Comparison of ENCODE assay signal across 8 mouse cellular contexts in the genomic region with DNA sequence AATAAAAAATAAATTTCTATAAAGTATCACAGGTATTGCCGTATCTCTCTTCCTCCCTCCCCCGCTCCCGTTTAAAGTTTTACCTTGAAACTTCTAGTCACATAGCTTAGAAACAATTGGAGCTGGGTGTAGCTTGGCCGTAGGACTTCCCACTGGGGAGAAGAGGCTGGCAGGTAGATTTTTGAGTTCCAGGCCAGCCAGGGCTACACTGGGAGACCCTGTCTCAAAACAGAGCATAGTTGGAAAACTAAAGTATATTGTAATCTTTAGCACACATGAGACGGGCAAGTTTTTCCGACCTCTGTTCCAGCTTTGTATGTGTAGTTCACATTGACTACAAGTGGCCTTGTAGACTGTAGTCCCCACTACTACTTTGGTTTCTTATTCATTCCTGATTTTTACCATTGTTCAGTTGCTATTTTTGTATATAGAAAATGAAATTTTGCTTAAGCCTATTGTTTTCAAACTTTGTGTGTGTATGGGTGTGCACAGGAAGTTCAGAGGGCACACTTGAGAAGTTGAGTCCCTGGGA. TPM values are rescaled to one million over a fixed set of nuclear protein-coding genes. Genes with fewer than 3 reads are reported as not detected.
A peak's percentile ranks its signal among the peaks of the same experiment; 100 is the strongest.
DNase-seq lines count a peak whose midpoint lies in the region; ATAC-seq and TF ChIP-seq lines count a peak whose summit lies in the region.

No protein-coding gene starts in this region.

- no peak for DNase-seq in gastrocnemius, adult 2 months
- DNase-seq in gastrocnemius, postnatal 4 days (ENCODE audit: low spot score in 2 of 2) = no peak
- peak; percentile 13 for DNase-seq in 3T3-L1 (ENCODE audit: low read depth, low spot score)
- DNase-seq in forebrain, embryonic 14.5 days (ENCODE audit: low spot score) = no peak
- no peak for DNase-seq in layer of hippocampus, adult 18-20 months (ENCODE audit: low spot score in 2 of 2)
- DNase-seq in cerebellum, postnatal 10 days = no peak
- no peak for DNase-seq in cerebellum, adult 9-11 months

- peak overlapping the region; percentile 93 for H3K9ac ChIP-seq in forebrain, embryonic 14.5 days (ENCODE audit: low read length)
- peak overlapping the region; percentile 99 for H3K9ac ChIP-seq in liver, embryonic 15.5 days

- no peak for TF ChIP-seq CTCF in gastrocnemius, adult 2 months (IDR thresholded peaks at IDR 0.05)

- peaks cover 7% of the 10 kb centered on the region for H3K36me3 ChIP-seq in forebrain, embryonic 14.5 days (ENCODE audit: control insufficient read depth, insufficient read depth, low read length)
- H3K36me3 ChIP-seq in liver, embryonic 15.5 days (replicated peaks) = peaks cover 22% of the 10 kb centered on the region

- no peak overlapping the region for H3K27ac ChIP-seq in gastrocnemius, adult 2 months
- no peak overlapping the region for H3K27ac ChIP-seq in forebrain, embryonic 14.5 days (ENCODE audit: low read depth, low read length)
- peak overlapping the region; percentile 24; the same call in 1 of the 2 replicates for H3K27ac ChIP-seq in liver, embryonic 15.5 days (replicated peaks)

- H3K4me3 ChIP-seq in gastrocnemius, adult 2 months = peak overlapping the region; percentile 95
- H3K4me3 ChIP-seq in forebrain, embryonic 14.5 days (ENCODE audit: low read depth, low read length) = peak overlapping the region; percentile 92
- peak overlapping the region; percentile 99 for H3K4me3 ChIP-seq in liver, embryonic 15.5 days (replicated peaks)

- no peaks in the 10 kb centered on the region for H3K27me3 ChIP-seq in forebrain, embryonic 14.5 days (replicated peaks; ENCODE audit: control insufficient read depth, insufficient read depth, low read length)
- no peaks in the 10 kb centered on the region for H3K27me3 ChIP-seq in liver, embryonic 15.5 days

- WGBS in forebrain, embryonic 14.5 days = 14% methylated on average over 6 of the region's 6 CpGs
- WGBS in liver, embryonic 15.5 days (ENCODE audit: insufficient replicate concordance) = 5% methylated on average over 6 of the region's 6 CpGs

- peaks cover 8% of the 10 kb centered on the region; the same call in 1 of the 2 replicates for H3K4me1 ChIP-seq in forebrain, embryonic 14.5 days (ENCODE audit: control insufficient read depth, insufficient read depth, low read length)
- peaks cover 26% of the 10 kb centered on the region for H3K4me1 ChIP-seq in liver, embryonic 15.5 days (replicated peaks)

- peak overlapping the region; percentile 69 for H3K4me2 ChIP-seq in forebrain, embryonic 14.5 days (ENCODE audit: low read length)
- H3K4me2 ChIP-seq in liver, embryonic 15.5 days = peak overlapping the region; percentile 87

- intact Hi-C loops in gastrocnemius, adult 2 months (cut with DNase I) = loop anchor here (5.0 kb wide), 1 partner anchor 267 kb away; the partner anchor contains the start of gene Atg4c

- no peaks in the 10 kb centered on the region for H3K9me3 ChIP-seq in forebrain, embryonic 14.5 days (replicated peaks; ENCODE audit: control insufficient read depth, low read length)
- no peaks in the 10 kb centered on the region for H3K9me3 ChIP-seq in liver, embryonic 15.5 days (replicated peaks)

- ATAC-seq in forebrain, embryonic 14.5 days = no peak
- ATAC-seq in liver, embryonic 15.5 days (ENCODE audit: insufficient read depth) = no peak

RNA-seq across cellular contexts. Expression of gene Usp1, which starts 1.7 kb away (rescaled TPM):
- total RNA-seq in gastrocnemius, adult 2 months (2021) = 10 to 100 TPM; 11.2 to 12.1 TPM
- total RNA-seq in gastrocnemius, postnatal 4 days (2021) = 10 to 100 TPM; 36.8 to 36.9 TPM
- polyA plus RNA-seq in forebrain, embryonic 14.5 days (2014; fragmentation: Nextera tagmentation; extraction: Ambion mirVana) = 59.0 and 79.9 TPM in 2 replicates
- 57.9 and 61.3 TPM in 2 replicates for polyA plus RNA-seq in liver, embryonic 15.5 days (2015; fragmentation: Nextera tagmentation; extraction: Ambion mirVana)
- 10 to 100 TPM; 24.8 to 32.4 TPM for total RNA-seq in layer of hippocampus, adult 18-20 months (2021)
